Mouse (Mus musculus) spleen, adult 10 weeks (tissue): ENCODE measurements around the gene Tnn. TPM values are rescaled to one million over a fixed set of nuclear protein-coding genes. Genes with fewer than 3 reads are reported as not detected.

ENCODE experiments used
- polyA plus RNA-seq: library from polyadenylated mRNA; stranded (reverse); fragments of 350-450 nt; fragmentation: Illumina TruSeq; extraction: RNeasy Lipid Tissue Mini Kit (QIAGEN cat#74804); gene quantifications from one replicate; pipeline ENCODE4 v1.2.3, GENCODE M21; 2015; ENCODE audit warnings: low replicate concordance; ENCODE audit not compliant: insufficient read depth

The Tnn gene
- polyA plus RNA-seq, result 8.4 TPM

DNA sequence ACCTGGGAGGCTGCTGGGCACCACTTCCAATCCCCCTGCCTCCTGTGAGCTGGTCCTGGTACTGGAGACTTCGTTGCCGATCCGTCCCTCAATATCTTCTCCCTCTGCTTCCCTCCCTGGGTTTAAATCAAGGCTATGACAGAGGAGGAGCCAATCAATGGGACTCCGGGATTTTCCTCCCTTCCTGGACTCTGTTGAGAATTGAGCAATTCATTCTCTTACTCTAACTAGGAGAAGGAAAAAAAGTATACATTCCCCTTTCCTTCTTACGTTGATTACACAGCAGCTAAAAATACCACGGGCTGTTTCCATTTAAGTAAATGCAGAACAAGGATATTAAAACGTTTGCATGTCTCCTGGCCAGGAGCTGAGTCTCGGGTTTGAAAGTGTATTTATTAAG lies at the start of gene Tnn:
TSS of gene Tnn (minus strand) at position 101 of the 400 bp plus-strand sequence.

DNA sequence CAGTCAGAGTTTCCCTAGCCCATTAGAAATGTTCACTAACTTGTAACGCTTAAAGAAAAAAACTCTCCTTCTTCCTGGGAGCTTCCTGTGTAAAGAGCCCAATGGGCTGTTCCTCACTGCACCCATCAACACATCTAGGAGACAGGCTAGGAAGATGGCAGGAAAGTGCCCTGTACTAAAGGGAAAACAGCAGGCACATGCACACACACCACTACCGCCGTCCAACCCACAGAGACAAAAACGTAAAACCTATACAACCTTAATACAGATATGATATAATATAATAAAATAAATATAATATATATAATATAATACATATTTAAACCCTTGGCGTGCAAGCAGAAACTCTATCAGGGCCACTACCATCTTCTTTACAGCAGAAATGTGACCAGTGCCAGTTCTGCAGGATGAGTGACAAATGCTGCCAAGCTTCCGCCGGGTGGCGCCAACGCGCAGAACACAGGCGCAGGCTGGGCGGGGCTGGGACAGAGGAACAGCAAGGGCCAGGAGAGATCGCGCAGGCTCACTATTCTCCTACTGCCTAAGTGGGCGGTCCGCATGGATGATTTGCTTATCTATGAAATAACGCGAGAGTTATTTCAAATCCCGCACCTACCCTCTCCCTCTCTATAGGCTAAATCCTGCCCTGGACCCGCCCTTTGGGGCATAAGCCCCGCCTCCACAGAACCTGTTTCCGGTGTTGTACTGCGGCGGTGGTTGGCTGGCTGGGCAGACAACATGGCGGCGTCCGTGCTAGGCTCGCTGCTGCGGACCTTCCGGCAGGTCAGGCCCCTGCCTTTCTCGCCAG lies 41.4 kb upstream of the Tnn start, which contains the start of gene Mrps14:
TSS of gene Mrps14 (plus strand) at position 687 of the 808 bp plus-strand sequence.

DNA sequence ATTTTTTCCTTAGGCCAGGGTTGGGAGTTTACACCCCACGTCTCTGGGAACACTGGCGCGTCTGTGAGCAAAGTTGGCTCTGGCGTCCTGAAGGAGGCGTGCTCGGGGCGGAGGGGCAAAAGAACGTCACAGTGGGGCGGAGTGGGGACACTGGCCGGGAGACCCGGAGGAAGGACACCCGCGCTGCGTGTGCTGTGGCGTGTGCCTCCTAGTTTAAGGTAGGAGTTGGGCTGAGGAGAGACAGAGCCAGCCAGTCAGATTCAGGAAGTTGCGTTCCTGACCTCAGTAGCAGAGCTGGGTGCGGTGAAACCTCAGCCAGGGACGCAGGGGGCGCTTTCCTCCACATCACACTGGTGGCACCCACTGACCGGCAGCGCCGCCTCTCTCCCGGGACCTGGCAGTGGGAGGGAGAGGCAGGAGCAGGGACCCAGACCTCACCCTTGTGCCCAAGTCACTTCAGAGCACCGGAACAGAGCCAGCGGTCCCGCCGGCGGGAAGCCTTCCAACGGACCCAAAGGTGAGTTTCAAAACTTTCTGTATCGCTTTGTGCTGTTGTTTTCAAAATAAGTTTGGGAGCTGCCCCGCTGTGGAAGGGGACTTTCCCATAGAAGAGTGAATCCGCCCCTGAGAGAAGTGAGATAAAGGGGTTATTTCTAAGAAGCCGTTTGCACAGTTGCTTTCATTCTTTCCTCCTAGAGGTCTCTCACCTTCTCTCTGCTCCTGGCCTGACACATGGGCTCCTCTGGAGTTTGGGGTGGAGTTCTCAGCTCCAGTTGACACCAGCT lies 109.0 kb downstream of the Tnn start, which contains the start of gene 4930523C07Rik:
TSS of gene 4930523C07Rik (plus strand) at position 146 of the 785 bp plus-strand sequence.

Other genes with a start within 250 kb of the Tnn start
- gene 4930523C07Rik, start 109.2 kb downstream of the Tnn start, polyA plus RNA-seq, result 143 TPM
- 64.1 TPM for gene Mrps14, start 41.6 kb upstream of the Tnn start, polyA plus RNA-seq
- gene Cacybp, start 59.3 kb upstream of the Tnn start, polyA plus RNA-seq, result 109 TPM